Comparison of ENCODE assay signal across 8 mouse cellular contexts in the genomic region with DNA sequence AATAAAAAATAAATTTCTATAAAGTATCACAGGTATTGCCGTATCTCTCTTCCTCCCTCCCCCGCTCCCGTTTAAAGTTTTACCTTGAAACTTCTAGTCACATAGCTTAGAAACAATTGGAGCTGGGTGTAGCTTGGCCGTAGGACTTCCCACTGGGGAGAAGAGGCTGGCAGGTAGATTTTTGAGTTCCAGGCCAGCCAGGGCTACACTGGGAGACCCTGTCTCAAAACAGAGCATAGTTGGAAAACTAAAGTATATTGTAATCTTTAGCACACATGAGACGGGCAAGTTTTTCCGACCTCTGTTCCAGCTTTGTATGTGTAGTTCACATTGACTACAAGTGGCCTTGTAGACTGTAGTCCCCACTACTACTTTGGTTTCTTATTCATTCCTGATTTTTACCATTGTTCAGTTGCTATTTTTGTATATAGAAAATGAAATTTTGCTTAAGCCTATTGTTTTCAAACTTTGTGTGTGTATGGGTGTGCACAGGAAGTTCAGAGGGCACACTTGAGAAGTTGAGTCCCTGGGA. TPM values are rescaled to one million over a fixed set of nuclear protein-coding genes. Genes with fewer than 3 reads are reported as not detected.
A peak's percentile ranks its signal among the peaks of the same experiment; 100 is the strongest.
DNase-seq lines count a peak whose midpoint lies in the region; ATAC-seq and TF ChIP-seq lines count a peak whose summit lies in the region.

No protein-coding gene starts in this region.

- peak overlapping the region; percentile 96 for H3K4me3 ChIP-seq in lung, embryonic 16.5 days (ENCODE audit: low read length)
- H3K4me3 ChIP-seq in lung, adult 2 months (replicated peaks; ENCODE audit: extremely low read depth, low read depth, low read length): no peak overlapping the region
- peak overlapping the region; percentile 93 for H3K4me3 ChIP-seq in embryonic facial prominence, embryonic 14.5 days (ENCODE audit: low read depth, low read length)
- peak overlapping the region; percentile 97 for H3K4me3 ChIP-seq in limb, embryonic 12.5 days (replicated peaks)

- H3K27ac ChIP-seq in lung, embryonic 16.5 days (ENCODE audit: low read length): 0 out of 2 replicates have a peak overlapping the region, but pooled peaks have one; percentile 37
- no peak overlapping the region for H3K27ac ChIP-seq in embryonic facial prominence, embryonic 14.5 days (replicated peaks; ENCODE audit: low read depth, low read length)
- H3K27ac ChIP-seq in limb, embryonic 12.5 days: no peak overlapping the region

- no peak for TF ChIP-seq CTCF in lung, adult 2 months (IDR thresholded peaks at IDR 0.05; ENCODE audit: insufficient read depth, low read length)

- H3K9me3 ChIP-seq in lung, embryonic 16.5 days (ENCODE audit: control insufficient read depth, low read length): no peaks in the 10 kb centered on the region
- H3K9me3 ChIP-seq in embryonic facial prominence, embryonic 14.5 days (ENCODE audit: control insufficient read depth, low read length): no peaks in the 10 kb centered on the region
- no peaks in the 10 kb centered on the region for H3K9me3 ChIP-seq in limb, embryonic 12.5 days

- 4% methylated on average over 6 of the region's 6 CpGs for WGBS in lung, embryonic 16.5 days
- WGBS in lung, adult 2 months: 14% methylated on average over 6 of the region's 6 CpGs
- 17% methylated on average over 6 of the region's 6 CpGs for WGBS in embryonic facial prominence, embryonic 14.5 days
- WGBS in limb, embryonic 12.5 days: 33% methylated on average over 6 of the region's 6 CpGs

- no peaks in the 10 kb centered on the region for H3K27me3 ChIP-seq in lung, embryonic 16.5 days (ENCODE audit: control insufficient read depth, insufficient read depth, low read depth, low read length)
- H3K27me3 ChIP-seq in embryonic facial prominence, embryonic 14.5 days (replicated peaks; ENCODE audit: control insufficient read depth, insufficient read depth, low read length): no peaks in the 10 kb centered on the region
- no peaks in the 10 kb centered on the region for H3K27me3 ChIP-seq in limb, embryonic 12.5 days
- no peaks in the 10 kb centered on the region for H3K27me3 ChIP-seq in splenic B cell, adult 2 months (ENCODE audit: control insufficient read depth, insufficient read depth, low read length, poor library complexity, severe bottlenecking)

- H3K36me3 ChIP-seq in lung, embryonic 16.5 days (ENCODE audit: control insufficient read depth, insufficient read depth, low read length): peaks cover 4% of the 10 kb centered on the region; the same call in 1 of the 2 replicates
- peaks cover 14% of the 10 kb centered on the region for H3K36me3 ChIP-seq in embryonic facial prominence, embryonic 14.5 days (ENCODE audit: control insufficient read depth, insufficient read depth, low read length)
- peaks cover 14% of the 10 kb centered on the region for H3K36me3 ChIP-seq in limb, embryonic 12.5 days
- peaks cover 2% of the 10 kb centered on the region; the same call in 1 of the 2 replicates for H3K36me3 ChIP-seq in splenic B cell, adult 2 months (ENCODE audit: control insufficient read depth, insufficient read depth, low read length, poor library complexity, severe bottlenecking)

- ATAC-seq in lung, embryonic 16.5 days (ENCODE audit: low read depth): no peak
- ATAC-seq in embryonic facial prominence, embryonic 14.5 days (ENCODE audit: low read depth): no peak
- ATAC-seq in limb, embryonic 12.5 days (ENCODE audit: insufficient number of reproducible peaks, insufficient read depth, low FRiP score, low TSS enrichment, low read depth): no peak

- DNase-seq in lung, adult 2 months: no peak
- peak; percentile 4 for DNase-seq in embryonic facial prominence, embryonic 14.5 days (ENCODE audit: low spot score)
- peak; percentile 3 for DNase-seq in splenic B cell, adult 2 months (ENCODE audit: low read depth, low spot score)
- DNase-seq in embryo, embryonic 10.5 days (ENCODE audit: low spot score): no peak
- no peak for DNase-seq in left cerebral cortex, adult 18-20 months (ENCODE audit: low spot score in 2 of 2)
- no peak for DNase-seq in lung, postnatal 4 days

- TF ChIP-seq POLR2A in lung, adult 2 months (IDR thresholded peaks at IDR 0.05; ENCODE audit: borderline replicate concordance, extremely low read depth, low read depth, low read length): no peak

- peak overlapping the region; percentile 94 for H3K4me2 ChIP-seq in lung, embryonic 16.5 days (ENCODE audit: low read depth, low read length)
- H3K4me2 ChIP-seq in embryonic facial prominence, embryonic 14.5 days (ENCODE audit: low read depth, low read length): peak overlapping the region; percentile 86
- peak overlapping the region; percentile 77 for H3K4me2 ChIP-seq in limb, embryonic 12.5 days

- H3K4me1 ChIP-seq in lung, embryonic 16.5 days (replicated peaks; ENCODE audit: control insufficient read depth, insufficient read depth, low read length): peaks cover 12% of the 10 kb centered on the region
- peaks cover 7% of the 10 kb centered on the region for H3K4me1 ChIP-seq in lung, adult 2 months (ENCODE audit: control insufficient read depth, insufficient read depth, low read length)
- peaks cover 13% of the 10 kb centered on the region for H3K4me1 ChIP-seq in embryonic facial prominence, embryonic 14.5 days (ENCODE audit: control insufficient read depth, insufficient read depth, low read length)
- H3K4me1 ChIP-seq in limb, embryonic 12.5 days (replicated peaks): peaks cover 17% of the 10 kb centered on the region

- H3K9ac ChIP-seq in lung, embryonic 16.5 days (ENCODE audit: low read length): peak overlapping the region; percentile 96
- peak overlapping the region; percentile 96 for H3K9ac ChIP-seq in embryonic facial prominence, embryonic 14.5 days (ENCODE audit: low read depth, low read length)
- H3K9ac ChIP-seq in limb, embryonic 12.5 days (replicated peaks): peak overlapping the region; percentile 95

RNA-seq across cellular contexts. Expression of a gene that starts 1.7 kb away (rescaled TPM):
- 62.1 and 69.4 TPM in 2 replicates for polyA plus RNA-seq in lung, embryonic 16.5 days (2015; fragmentation: Nextera tagmentation; extraction: Ambion mirVana)
- 43.2 and 139 TPM in 2 replicates for polyA plus RNA-seq in lung, adult 2 months (2012; rRNA removed)
- polyA plus RNA-seq in embryonic facial prominence, embryonic 14.5 days (2014; fragmentation: Nextera tagmentation; extraction: Ambion mirVana): 95.2 and 97.5 TPM in 2 replicates
- 141 and 145 TPM in 2 replicates for polyA plus RNA-seq in limb, embryonic 12.5 days (2016; fragmentation: Nextera tagmentation; extraction: Ambion mirVana)
- total RNA-seq in left cerebral cortex, adult 18-20 months (2021): 10 to 100 TPM; 24.1 to 26.1 TPM

Comparison
In these comparisons a context has a peak if more than half of its experiments do, and no peak if none do; other contexts are left out.
1. DNase-seq: peak in embryonic facial prominence, embryonic 14.5 days (single experiment) and splenic B cell, adult 2 months (single experiment); none in lung, adult 2 months (single experiment), embryo, embryonic 10.5 days (single experiment), left cerebral cortex, adult 18-20 months (0 of 2) and lung, postnatal 4 days (0 of 2).
2. Peak in every context shown above with its lines, with median percentiles within 50 percentile points of each other: H3K4me2 ChIP-seq and H3K9ac ChIP-seq.